9 mouse cellular contexts compared by ENCODE assay signal in genomic region chr5:112077840-112078600, GRCm38 (mm10).
DNase-seq lines count a peak whose midpoint lies in the region; ATAC-seq and TF ChIP-seq lines count a peak whose summit lies in the region.
"Had no signal": no experiment of that assay in that cellular context is flagged by ENCODE, and none has a peak within 500 bp of the region (broad histone marks: within the 10 kb centered on the region; RNA-seq: fewer than 3 reads in every experiment).

No protein-coding gene starts in this region.

- no peak overlapping the region for H3K9ac ChIP-seq in liver, adult 2 months (ENCODE audit: low read depth, low read length)
- H3K9ac ChIP-seq in liver, embryonic 11.5 days (ENCODE audit: low read depth, low read length), result no peak overlapping the region
- H3K9ac ChIP-seq in embryonic facial prominence, embryonic 11.5 days (replicated peaks; ENCODE audit: low read length), result no peak overlapping the region
- H3K9ac ChIP-seq: heart, embryonic 13.5 days had no signal

- intact Hi-C loops in left cerebral cortex, postnatal 4 days (cut with DNase I), result no loop called here

- H3K27me3 ChIP-seq in liver, adult 2 months (ENCODE audit: control insufficient read depth, insufficient read depth, low read length), result no peaks in the 10 kb centered on the region
- H3K27me3 ChIP-seq in liver, embryonic 11.5 days (replicated peaks; ENCODE audit: control insufficient read depth, insufficient read depth, low read length), result no peaks in the 10 kb centered on the region
- H3K27me3 ChIP-seq in embryonic facial prominence, embryonic 11.5 days (ENCODE audit: control insufficient read depth, insufficient read depth, low read length), result no peaks in the 10 kb centered on the region
- no peaks in the 10 kb centered on the region for H3K27me3 ChIP-seq in small intestine, adult 2 months (ENCODE audit: control insufficient read depth, insufficient read depth, low read length)

- H3K4me1 ChIP-seq in liver, adult 2 months (ENCODE audit: control insufficient read depth, insufficient read depth, low read length), result no peaks in the 10 kb centered on the region
- H3K4me1 ChIP-seq in liver, embryonic 11.5 days (replicated peaks; ENCODE audit: control insufficient read depth, insufficient read depth, low read length), result no peaks in the 10 kb centered on the region
- H3K4me1 ChIP-seq in embryonic facial prominence, embryonic 11.5 days (ENCODE audit: control insufficient read depth, insufficient read depth, low read length), result no peaks in the 10 kb centered on the region
- H3K4me1 ChIP-seq in small intestine, adult 2 months (ENCODE audit: control insufficient read depth, insufficient read depth, insufficient read length, low read length), result no peaks in the 10 kb centered on the region
- H3K4me1 ChIP-seq: heart, embryonic 13.5 days had no signal

- ATAC-seq in liver, embryonic 11.5 days (replicated peaks; ENCODE audit: low FRiP score), result no peak
- ATAC-seq in embryonic facial prominence, embryonic 11.5 days (replicated peaks; ENCODE audit: insufficient number of reproducible peaks, low FRiP score, low TSS enrichment, low read depth), result no peak

- no peak for TF ChIP-seq POLR2A in liver, adult 2 months (IDR thresholded peaks at IDR 0.05; ENCODE audit: extremely low read depth, insufficient read depth, low read length)
- TF ChIP-seq POLR2A in small intestine, adult 2 months (IDR thresholded peaks at IDR 0.05; ENCODE audit: low read depth, low read length), result no peak

- no peak overlapping the region for H3K4me3 ChIP-seq in liver, adult 2 months (ENCODE audit: insufficient read depth, low read depth, low read length)
- H3K4me3 ChIP-seq in liver, embryonic 11.5 days (ENCODE audit: low read depth, low read length), result no peak overlapping the region
- H3K4me3 ChIP-seq in embryonic facial prominence, embryonic 11.5 days (ENCODE audit: low read depth, low read length), result no peak overlapping the region
- no peak overlapping the region for H3K4me3 ChIP-seq in small intestine, adult 2 months (ENCODE audit: low read depth, low read length)
- H3K4me3 ChIP-seq: heart, embryonic 13.5 days had no signal

- no peaks in the 10 kb centered on the region for H3K36me3 ChIP-seq in liver, adult 2 months (ENCODE audit: control insufficient read depth, insufficient read depth, low read length)
- no peaks in the 10 kb centered on the region for H3K36me3 ChIP-seq in liver, embryonic 11.5 days (ENCODE audit: control insufficient read depth, insufficient read depth, low read length)
- H3K36me3 ChIP-seq in embryonic facial prominence, embryonic 11.5 days (replicated peaks; ENCODE audit: control insufficient read depth, insufficient read depth, low read depth, low read length), result no peaks in the 10 kb centered on the region
- H3K36me3 ChIP-seq in small intestine, adult 2 months (ENCODE audit: control insufficient read depth, insufficient read depth, low read length), result no peaks in the 10 kb centered on the region
- H3K36me3 ChIP-seq: heart, embryonic 13.5 days had no signal

- H3K79me2 ChIP-seq in liver, adult 2 months (ENCODE audit: control insufficient read depth, insufficient read depth, low read length), result no peaks in the 10 kb centered on the region

- peak; percentile 38 for DNase-seq in adrenal gland, postnatal 10 days
- DNase-seq in adrenal gland, adult 8-10 months, result no peak
- DNase-seq in liver, adult 2 months (ENCODE audit: extremely low read depth, low read depth, low spot score), result no peak
- DNase-seq in liver, embryonic 11.5 days (ENCODE audit: low spot score), result no peak
- peak; percentile 68 for DNase-seq in embryonic facial prominence, embryonic 11.5 days (ENCODE audit: low spot score)
- DNase-seq in left cerebral cortex, postnatal 4 days, result peak; percentile 57
- no peak for DNase-seq in cerebellum, adult 18-20 months

- H3K9me3 ChIP-seq in liver, embryonic 11.5 days (ENCODE audit: control insufficient read depth, low read length), result no peaks in the 10 kb centered on the region
- H3K9me3 ChIP-seq in embryonic facial prominence, embryonic 11.5 days (replicated peaks; ENCODE audit: control insufficient read depth, low read length), result no peaks in the 10 kb centered on the region

- H3K27ac ChIP-seq in liver, adult 2 months (replicated peaks; ENCODE audit: insufficient read depth, low read depth, low read length), result no peak overlapping the region
- H3K27ac ChIP-seq in liver, embryonic 11.5 days (ENCODE audit: low read depth, low read length), result no peak overlapping the region
- H3K27ac ChIP-seq in embryonic facial prominence, embryonic 11.5 days (replicated peaks; ENCODE audit: low read depth, low read length), result no peak overlapping the region
- no peak overlapping the region for H3K27ac ChIP-seq in small intestine, adult 2 months (ENCODE audit: insufficient read depth, low read depth, low read length)
- H3K27ac ChIP-seq: heart, embryonic 13.5 days had no signal

- H3K4me2 ChIP-seq in liver, embryonic 11.5 days, result no peak overlapping the region
- H3K4me2 ChIP-seq in embryonic facial prominence, embryonic 11.5 days (ENCODE audit: low read depth, low read length), result no peak overlapping the region
- H3K4me2 ChIP-seq: heart, embryonic 13.5 days had no signal

- 79% methylated on average over 19 of the region's 19 CpGs for WGBS in liver, adult 2 months
- WGBS in liver, embryonic 11.5 days, result 74% methylated on average over 19 of the region's 19 CpGs
- 81% methylated on average over 19 of the region's 19 CpGs for WGBS in embryonic facial prominence, embryonic 11.5 days
- WGBS in small intestine, adult 2 months, result 83% methylated on average over 19 of the region's 19 CpGs

- TF ChIP-seq CTCF in liver, adult 2 months (IDR thresholded peaks at IDR 0.05; ENCODE audit: low read depth, low read length), result peak; percentile 37
- TF ChIP-seq CTCF in small intestine, adult 2 months (IDR thresholded peaks at IDR 0.05; ENCODE audit: extremely low read depth, insufficient read length, insufficient replicate concordance, low read depth, low read length), result peak; percentile 25; the same call in 1 of the 2 replicates

Comparison
In these comparisons a context has a peak if more than half of its experiments do, and no peak if none do; other contexts are left out.
1. DNase-seq: peak in adrenal gland, postnatal 10 days (single experiment), embryonic facial prominence, embryonic 11.5 days (single experiment) and left cerebral cortex, postnatal 4 days (single experiment); none in adrenal gland, adult 8-10 months (single experiment), liver, adult 2 months (single experiment), liver, embryonic 11.5 days (single experiment) and cerebellum, adult 18-20 months (0 of 2).